Mouse (Mus musculus) neural tube, embryonic 12.5 days (tissue): ENCODE measurements at regions not wholly inside any gene's neighbourhood (a gene's known extent, or its start where the extent isn't known, plus 50 kb on each side); places are given as distances from the start of the nearest gene placed in this dataset.

Experiments used
- ATAC-seq: fragments of 200-750 bp; cut with Nextera tagmentation; 2 replicates; pipeline ENCODE4 v1.8.0; 2017; ENCODE audit warnings: low read depth, mild to moderate bottlenecking, moderate TSS enrichment, moderate library complexity; ENCODE audit not compliant: low FRiP score
- H3K27ac ChIP-seq: fragments of 300-500 bp; sonication (generic); 2 replicates; pipeline ENCODE4 v1.5.1; 2016
- H3K27me3 ChIP-seq: fragments of 300-500 bp; sonication (generic); replicated peaks from 2 replicates; pipeline ENCODE4 v1.6.1; 2016; ENCODE audit warnings: mild to moderate bottlenecking
- H3K36me3 ChIP-seq: fragments of 300-500 bp; sonication (generic); 2 replicates; pipeline ENCODE4 v1.6.1; 2016; ENCODE audit warnings: mild to moderate bottlenecking
- H3K4me1 ChIP-seq: fragments of 300-500 bp; sonication (generic); 2 replicates; pipeline ENCODE4 v1.6.1; 2016
- H3K4me2 ChIP-seq: fragments of 300-500 bp; sonication (generic); replicated peaks from 2 replicates; pipeline ENCODE4 v1.6.1; 2016; ENCODE audit warnings: mild to moderate bottlenecking
- H3K4me3 ChIP-seq: fragments of 300-500 bp; sonication (generic); 2 replicates; pipeline ENCODE4 v1.5.1; 2016
- H3K9ac ChIP-seq: fragments of 300-500 bp; sonication (generic); 2 replicates; pipeline ENCODE4 v1.6.1; 2016; ENCODE audit warnings: mild to moderate bottlenecking
- H3K9me3 ChIP-seq: fragments of 300-500 bp; sonication (generic); 2 replicates; pipeline ENCODE4 v1.6.1; 2016; ENCODE audit warnings: mild to moderate bottlenecking
- WGBS: fragments of 180-500 bp; shearing (Covaris S2); methylation state at CpG from one replicate; pipeline ENCODE4 v1.1.7; 2016; 5-methylcytosine and 5-hydroxymethylcytosine counted together

- no peak overlapping the region for H3K4me2 ChIP-seq
- ATAC-seq: no peak
Measured at GRCm38 (mm10) chr5:45110797-45111196, 311.3 kb upstream of the Ldb2 start.

GRCm38 (mm10) chr5:45105236-45105816 lies 305.8 kb upstream of the Ldb2 start:
- 72% methylated on average over 9 of the region's 9 CpGs for WGBS
- peaks cover 5% of the 10 kb centered on the region; the same call in 1 of the 2 replicates for H3K4me1 ChIP-seq
- H3K4me3 ChIP-seq: no peak overlapping the region
- no peaks in the 10 kb centered on the region for H3K27me3 ChIP-seq
- ATAC-seq: 0 out of 2 replicates have a peak, but pooled peaks have one; percentile 26
- no peak overlapping the region for H3K4me2 ChIP-seq
- no peaks in the 10 kb centered on the region for H3K9me3 ChIP-seq
- no peak overlapping the region for H3K27ac ChIP-seq
- H3K36me3 ChIP-seq: no peaks in the 10 kb centered on the region
- H3K9ac ChIP-seq: no peak overlapping the region

More at GRCm38 (mm10) chr5:45110797-45111196, 311.3 kb upstream of the Ldb2 start:
- Histone ChIP-seq H3K9ac (no peak overlapping the region), H3K4me3 (no peak overlapping the region), H3K4me1 (no peaks in the 10 kb centered on the region), H3K9me3 (no peaks in the 10 kb centered on the region), H3K36me3 (no peaks in the 10 kb centered on the region), H3K27ac (no peak overlapping the region), H3K27me3 (no peaks in the 10 kb centered on the region)
- 50% methylated on average over 3 of the region's 3 CpGs for WGBS

DNA sequence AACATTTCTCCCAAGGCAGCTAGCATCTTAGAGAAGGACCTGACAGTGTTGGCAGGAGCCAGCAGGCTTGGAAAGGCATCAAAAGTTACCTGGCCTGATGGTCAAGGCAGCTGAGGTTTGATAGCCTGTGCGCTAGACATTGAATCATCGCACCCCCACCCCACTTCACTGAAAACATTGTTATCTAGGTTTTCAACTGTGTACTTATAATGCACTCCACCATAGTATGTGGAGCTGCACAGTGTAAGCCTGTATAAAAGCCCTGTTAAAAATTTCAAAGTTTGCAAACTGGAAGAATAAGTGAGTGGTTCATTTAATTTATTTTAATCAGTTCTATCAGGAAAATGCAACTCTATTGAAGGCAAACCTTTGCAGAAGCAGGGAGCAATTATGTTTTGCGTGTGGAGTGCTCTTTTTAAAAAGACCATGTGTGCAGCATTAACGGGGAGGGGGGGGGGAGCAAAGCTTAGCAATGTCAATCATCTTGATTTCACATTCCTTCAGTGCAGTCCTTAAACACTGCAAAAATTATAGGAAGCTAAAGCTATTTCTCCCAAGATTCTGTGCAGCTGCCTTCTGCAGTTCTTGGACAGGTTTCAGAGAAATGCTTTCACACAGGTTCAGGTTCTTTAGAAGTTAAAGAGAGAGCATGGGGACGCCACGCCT lies 304.4 kb upstream of the Ldb2 start:
- 93% methylated on average over 6 of the region's 6 CpGs for whole genome bisulfite sequencing
- Histone ChIP-seq H3K4me1 (peaks cover 5% of the 10 kb centered on the region; the same call in 1 of the 2 replicates), H3K36me3 (no peaks in the 10 kb centered on the region), H3K4me2 (no peak overlapping the region), H3K27ac (no peak overlapping the region), H3K9ac (no peak overlapping the region), H3K4me3 (no peak overlapping the region), H3K9me3 (no peaks in the 10 kb centered on the region), H3K27me3 (no peaks in the 10 kb centered on the region)
- no peak for ATAC-seq

DNA sequence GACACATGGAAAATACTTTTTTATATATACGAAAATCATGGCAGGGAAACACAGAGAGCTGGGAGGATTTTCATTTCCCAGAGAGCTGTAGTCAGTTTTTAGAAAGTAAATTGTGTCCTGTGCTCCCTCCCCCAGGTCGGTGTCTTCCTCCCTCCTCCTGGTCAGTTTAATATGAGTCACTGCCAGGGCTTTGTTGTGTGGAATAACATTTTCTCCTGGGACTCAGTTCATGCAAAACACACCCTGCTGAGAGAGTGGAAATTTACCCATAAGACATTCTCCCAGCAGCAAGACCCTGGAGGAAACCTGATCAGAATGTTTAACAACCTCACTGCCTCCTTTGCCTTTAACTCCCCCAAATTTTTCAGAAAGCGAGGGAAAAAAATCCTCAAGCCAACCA lies 303.2 kb upstream of the Ldb2 start:
- Histone ChIP-seq H3K4me3 (no peak overlapping the region), H3K36me3 (no peaks in the 10 kb centered on the region), H3K4me2 (no peak overlapping the region), H3K27ac (no peak overlapping the region), H3K4me1 (peaks cover 5% of the 10 kb centered on the region; the same call in 1 of the 2 replicates), H3K9me3 (no peaks in the 10 kb centered on the region), H3K27me3 (no peaks in the 10 kb centered on the region), H3K9ac (no peak overlapping the region)
- ATAC-seq: no peak
- WGBS: 44% methylated on average over 3 of the region's 3 CpGs

DNA sequence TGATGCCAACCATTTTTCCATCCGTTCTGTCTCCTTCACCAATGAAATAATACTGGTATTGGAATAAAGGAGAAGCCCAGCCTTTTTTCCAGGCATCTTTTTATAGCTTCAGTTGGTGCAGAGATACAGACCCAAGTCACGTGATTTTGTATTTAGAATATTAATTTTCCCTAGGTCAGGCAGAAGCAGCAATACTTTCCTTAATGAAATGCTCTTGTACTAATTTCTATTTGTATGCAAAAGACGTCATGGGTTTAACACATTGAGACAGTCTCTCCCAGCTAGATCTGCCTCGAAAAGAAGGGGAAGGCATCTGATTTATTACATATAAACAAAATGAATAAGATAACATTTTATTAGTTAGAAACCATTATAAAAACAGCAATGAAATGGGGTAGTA lies 302.3 kb upstream of the Ldb2 start:
- Histone ChIP-seq H3K27me3 (no peaks in the 10 kb centered on the region), H3K4me2 (no peak overlapping the region), H3K9me3 (no peaks in the 10 kb centered on the region), H3K9ac (no peak overlapping the region), H3K27ac (no peak overlapping the region), H3K4me1 (peaks cover 5% of the 10 kb centered on the region; the same call in 1 of the 2 replicates), H3K4me3 (no peak overlapping the region), H3K36me3 (no peaks in the 10 kb centered on the region)
- ATAC-seq: peak; percentile 42; the same call in 1 of the 2 replicates
- WGBS: 47% methylated on average over 4 of the region's 4 CpGs

- H3K4me2 ChIP-seq: no peak overlapping the region
- H3K9me3 ChIP-seq: no peaks in the 10 kb centered on the region
- H3K27ac ChIP-seq: no peak overlapping the region
- ATAC-seq: no peak
- no peak overlapping the region for H3K4me3 ChIP-seq
- H3K4me1 ChIP-seq: peaks cover 5% of the 10 kb centered on the region; the same call in 1 of the 2 replicates
- H3K36me3 ChIP-seq: no peaks in the 10 kb centered on the region
- no peak overlapping the region for H3K9ac ChIP-seq
- H3K27me3 ChIP-seq: no peaks in the 10 kb centered on the region
- 94% methylated on average over 2 of the region's 2 CpGs for WGBS
Measured at GRCm38 (mm10) chr5:45099082-45099481, 299.6 kb upstream of the Ldb2 start.

DNA sequence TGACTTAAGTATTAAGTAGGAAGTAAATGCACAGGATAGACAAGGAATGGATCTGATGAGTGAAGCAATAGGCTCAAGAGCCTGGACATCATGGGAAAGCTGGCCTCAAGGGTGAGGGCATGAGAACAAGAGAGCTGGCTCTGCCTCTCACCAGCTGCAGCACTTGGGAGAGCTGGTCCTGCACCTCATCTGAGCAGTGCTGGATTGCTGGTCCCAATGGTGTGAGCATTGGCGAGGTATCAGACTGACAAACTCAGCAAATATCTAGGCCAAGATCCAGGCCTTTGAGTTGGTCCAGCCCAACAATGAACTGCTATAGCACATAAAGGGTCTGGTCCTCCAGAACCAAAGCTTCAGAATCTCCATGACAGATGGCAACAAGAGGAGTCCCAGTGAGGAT lies 298.5 kb upstream of the Ldb2 start:
- peaks cover 4% of the 10 kb centered on the region; the same call in 1 of the 2 replicates for H3K4me1 ChIP-seq
- no peaks in the 10 kb centered on the region for H3K9me3 ChIP-seq
- H3K9ac ChIP-seq: no peak overlapping the region
- no peaks in the 10 kb centered on the region for H3K27me3 ChIP-seq
- no peak for ATAC-seq
- H3K4me3 ChIP-seq: no peak overlapping the region
- H3K27ac ChIP-seq: no peak overlapping the region
- no peak overlapping the region for H3K4me2 ChIP-seq
- WGBS: 85% methylated on average over 1 of the region's 1 CpGs
- H3K36me3 ChIP-seq: no peaks in the 10 kb centered on the region

DNA sequence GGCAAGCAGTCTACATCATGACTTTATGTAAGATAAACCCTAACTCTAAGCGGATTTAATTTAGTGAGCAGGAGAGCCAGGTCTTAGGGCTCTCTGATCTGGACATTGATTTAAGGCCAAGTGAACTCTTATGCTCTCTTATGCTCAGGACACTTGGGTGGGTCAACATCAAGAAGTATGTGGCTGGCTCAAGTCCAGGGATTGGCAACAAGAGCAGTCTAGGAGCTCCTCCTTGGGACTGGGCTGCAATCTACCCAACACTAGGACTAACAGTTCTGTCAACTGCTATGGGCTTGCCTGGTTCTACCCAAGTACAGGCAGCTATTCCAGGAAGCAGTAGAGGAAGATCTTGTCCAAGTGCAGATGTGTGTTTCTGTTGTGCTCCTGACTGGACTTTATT lies 285.3 kb upstream of the Ldb2 start:
- no peak for ATAC-seq
- no peaks in the 10 kb centered on the region for H3K36me3 ChIP-seq

DNA sequence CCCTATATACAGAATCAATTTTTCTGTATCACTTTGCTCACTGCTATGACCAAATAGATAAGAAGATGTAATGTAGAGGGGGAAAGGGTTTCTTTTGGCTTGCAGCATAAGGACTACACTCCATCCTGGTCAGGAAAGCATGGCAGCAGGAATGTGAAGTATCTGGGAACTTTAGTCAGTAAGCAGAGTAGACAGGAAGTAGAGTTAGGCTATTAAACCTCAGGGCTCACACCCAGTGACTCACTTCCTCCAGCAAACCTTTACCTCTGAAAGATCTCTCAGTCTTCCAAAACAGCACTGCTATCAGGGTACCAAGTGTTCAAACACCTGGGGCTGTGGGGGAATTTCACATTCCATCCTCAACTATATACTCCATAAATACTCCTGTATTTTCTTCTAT lies 283.1 kb upstream of the Ldb2 start:
- no peak overlapping the region for H3K4me2 ChIP-seq
- H3K27me3 ChIP-seq: no peaks in the 10 kb centered on the region
- H3K36me3 ChIP-seq: no peaks in the 10 kb centered on the region
- H3K9ac ChIP-seq: no peak overlapping the region
- H3K4me1 ChIP-seq: no peaks in the 10 kb centered on the region
- H3K9me3 ChIP-seq: no peaks in the 10 kb centered on the region
- no peak overlapping the region for H3K4me3 ChIP-seq
- ATAC-seq: no peak
- H3K27ac ChIP-seq: no peak overlapping the region

More for the DNA sequence above, 285.3 kb upstream of the Ldb2 start:
- Histone ChIP-seq H3K27ac (no peak overlapping the region), H3K4me2 (no peak overlapping the region), H3K9ac (no peak overlapping the region), H3K9me3 (no peaks in the 10 kb centered on the region), H3K4me1 (no peaks in the 10 kb centered on the region), H3K4me3 (no peak overlapping the region), H3K27me3 (no peaks in the 10 kb centered on the region)
- WGBS: 87% methylated on average over 1 of the region's 1 CpGs

DNA sequence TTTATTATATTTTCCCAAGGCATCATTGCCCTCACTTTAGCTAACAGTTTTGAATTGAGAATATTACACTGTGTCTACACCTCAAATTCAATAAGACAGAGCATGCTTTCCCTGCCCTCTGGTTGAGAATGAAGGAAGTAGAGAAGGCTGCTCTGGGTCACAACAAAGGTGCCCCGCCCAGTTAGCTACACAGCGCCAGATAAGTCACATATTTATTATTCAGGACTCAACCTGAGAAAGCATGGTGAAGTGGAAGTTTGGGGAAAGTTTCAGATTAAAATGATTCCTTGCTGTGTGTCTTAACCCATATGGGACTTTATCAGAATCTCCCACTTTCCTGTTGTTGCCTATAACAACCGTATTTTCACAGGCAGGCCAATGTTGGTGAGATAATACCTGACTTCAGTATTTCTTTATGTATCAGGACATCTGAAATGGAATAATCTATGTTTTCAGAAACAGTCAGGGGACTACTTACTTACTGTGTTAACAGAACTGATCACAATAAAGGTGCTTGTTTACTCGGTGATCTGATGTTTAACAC lies 276.9 kb upstream of the Ldb2 start:
- Histone ChIP-seq H3K27ac (no peak overlapping the region), H3K9ac (no peak overlapping the region), H3K4me3 (no peak overlapping the region), H3K4me2 (no peak overlapping the region), H3K9me3 (no peaks in the 10 kb centered on the region), H3K36me3 (no peaks in the 10 kb centered on the region), H3K27me3 (no peaks in the 10 kb centered on the region), H3K4me1 (no peaks in the 10 kb centered on the region)
- no peak for ATAC-seq
- WGBS: 80% methylated on average over 4 of the region's 4 CpGs

DNA sequence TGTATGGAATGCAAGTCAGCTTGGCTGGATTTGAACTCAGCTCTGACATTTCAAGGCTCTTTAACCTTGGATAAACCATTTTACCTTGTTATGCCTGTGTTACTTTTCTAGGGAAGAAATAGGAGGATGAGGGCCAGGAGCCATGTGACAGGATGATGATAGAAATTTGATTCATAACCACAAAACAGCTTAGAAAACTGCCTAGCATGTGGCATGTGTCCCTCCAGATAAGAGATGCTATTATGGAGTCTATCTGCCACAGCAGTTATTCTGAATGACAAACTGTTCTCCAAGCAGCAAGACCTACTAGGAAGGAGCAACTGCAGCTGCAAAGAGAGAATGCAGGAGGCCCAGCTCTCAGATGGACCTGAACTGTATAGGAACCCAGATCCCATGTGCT lies 275.7 kb upstream of the Ldb2 start:
- no peak overlapping the region for H3K4me3 ChIP-seq
- ATAC-seq: no peak
- no peaks in the 10 kb centered on the region for H3K9me3 ChIP-seq
- H3K4me1 ChIP-seq: no peaks in the 10 kb centered on the region
- H3K27ac ChIP-seq: no peak overlapping the region
- no peaks in the 10 kb centered on the region for H3K36me3 ChIP-seq
- no peak overlapping the region for H3K4me2 ChIP-seq
- no peaks in the 10 kb centered on the region for H3K27me3 ChIP-seq
- H3K9ac ChIP-seq: no peak overlapping the region

DNA sequence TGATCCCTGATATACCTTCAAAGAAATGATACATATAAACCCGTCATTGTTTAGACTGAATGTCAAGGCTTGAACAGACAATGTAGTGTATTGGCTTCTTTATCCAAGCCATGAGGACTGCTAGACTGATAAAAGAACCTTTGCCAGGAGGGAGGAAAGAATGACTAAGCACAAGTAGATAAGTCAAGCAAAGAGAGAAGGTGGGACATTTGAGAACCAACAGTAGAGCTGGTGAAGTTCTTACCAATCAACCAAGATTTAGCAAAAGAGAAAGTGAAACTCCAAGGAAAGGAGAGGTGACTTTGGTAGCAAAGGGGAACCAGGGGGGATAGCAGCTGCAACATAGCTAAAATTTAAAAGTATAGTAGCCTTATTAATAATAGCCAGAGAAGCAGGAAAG lies 273.0 kb upstream of the Ldb2 start:
- H3K4me1 ChIP-seq: no peaks in the 10 kb centered on the region
- H3K4me3 ChIP-seq: no peak overlapping the region
- no peaks in the 10 kb centered on the region for H3K27me3 ChIP-seq
- H3K9me3 ChIP-seq: no peaks in the 10 kb centered on the region
- ATAC-seq: no peak
- H3K9ac ChIP-seq: no peak overlapping the region
- no peak overlapping the region for H3K27ac ChIP-seq
- no peak overlapping the region for H3K4me2 ChIP-seq
- no peaks in the 10 kb centered on the region for H3K36me3 ChIP-seq
- WGBS: 88% methylated on average over 1 of the region's 1 CpGs
